Mouse (Mus musculus) bone marrow, adult 2 months (tissue): Measurements from ENCODE around the gene Msmb.

ENCODE experiments used
- CTCF ChIP-seq: fragments of 200-500 bp; IDR thresholded peaks from 2 replicates; pipeline ENCODE4 v1.5.1; 2011; ENCODE audit warnings: low read length, control low read depth; ENCODE audit not compliant: control insufficient read depth, insufficient read depth
- POLR2A ChIP-seq: fragments of 200-500 bp; IDR thresholded peaks from 2 replicates; pipeline ENCODE4 v1.6.1; 2011; ENCODE audit warnings: low read depth, mild to moderate bottlenecking, control low read depth, low read length, borderline replicate concordance; ENCODE audit not compliant: control insufficient read depth

DNA sequence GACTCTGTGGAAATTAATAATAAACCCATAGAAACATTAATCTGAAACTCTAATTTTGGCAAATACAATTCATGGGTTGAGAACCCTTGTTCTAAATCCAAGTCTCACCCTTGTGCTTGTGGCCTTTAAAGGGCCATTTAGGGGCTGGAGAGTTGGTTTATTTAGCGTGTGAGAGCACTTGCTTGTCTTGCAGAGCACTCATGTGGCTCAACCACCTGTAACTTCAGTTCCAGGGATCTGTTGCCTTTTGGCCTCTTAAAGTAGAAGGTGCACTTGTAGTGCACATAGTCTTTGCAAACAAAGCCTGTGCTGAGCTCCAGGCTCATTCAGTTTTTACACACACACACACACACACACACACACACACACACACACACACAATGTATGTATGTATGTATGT, 25.0 kb downstream of the Msmb start:
- TF ChIP-seq POLR2A, result no peak
- no peak for TF ChIP-seq CTCF
